Mouse (Mus musculus) midbrain, embryonic 10.5 days (tissue): Measurements from ENCODE around the gene Arf4. TPM values are rescaled to one million over a fixed set of nuclear protein-coding genes. Genes with fewer than 3 reads are reported as not detected.
"Not testable (repeated sequence)": the region's sequence is repeated elsewhere in the genome, so short reads cannot be mapped to it uniquely, and the experiment has no call there.

ENCODE experiments used
- DNase-seq: peaks from one replicate; pipeline ENCODE4 v3.0.0-alpha.2; 2017; ENCODE audit warnings: low spot score
- H3K27ac ChIP-seq: fragments of 300-500 bp; sonication (generic); replicated peaks from 2 replicates; pipeline ENCODE4 v1.5.1; 2016; ENCODE audit warnings: mild to moderate bottlenecking
- H3K27me3 ChIP-seq: fragments of 300-500 bp; sonication (generic); 2 replicates; pipeline ENCODE4 v1.6.1; 2016; ENCODE audit warnings: low read depth, mild to moderate bottlenecking; ENCODE audit not compliant: poor library complexity, severe bottlenecking
- H3K36me3 ChIP-seq: fragments of 300-500 bp; sonication (generic); 2 replicates; pipeline ENCODE4 v1.6.1; 2016; ENCODE audit warnings: mild to moderate bottlenecking, moderate library complexity
- H3K4me1 ChIP-seq: fragments of 300-500 bp; sonication (generic); 2 replicates; pipeline ENCODE4 v1.6.1; 2016
- H3K4me3 ChIP-seq: fragments of 300-500 bp; sonication (generic); 2 replicates; pipeline ENCODE4 v1.5.1; 2016; ENCODE audit warnings: mild to moderate bottlenecking, moderate library complexity
- H3K9me3 ChIP-seq: fragments of 300-500 bp; sonication (generic); replicated peaks from 2 replicates; pipeline ENCODE4 v1.6.1; 2016; ENCODE audit warnings: mild to moderate bottlenecking
- WGBS: fragments of 180-500 bp; shearing (Covaris S2); methylation state at CpG from one replicate; pipeline ENCODE4 v1.1.7; 2016; 5-methylcytosine and 5-hydroxymethylcytosine counted together
- polyA plus RNA-seq: library from polyadenylated mRNA; unstranded; fragments of >200 nt; fragmentation: Nextera tagmentation; extraction: Ambion mirVana; gene quantifications from 2 replicates; pipeline ENCODE4 v1.2.1, GENCODE M21; 2016

Arf4 gene
- polyA plus RNA-seq, 1 experiment from 2014 or later = 517 TPM

GRCm38 (mm10) chr14:26668371-26669291 is 30.8 kb downstream of the Arf4 start:
- peak; percentile 35 for DNase-seq
- Histone ChIP-seq H3K27ac (peak overlapping the region; percentile 96), H3K4me3 (peak overlapping the region; percentile 98), H3K4me1 (peaks cover 34% of the 10 kb centered on the region), H3K27me3 (no peaks in the 10 kb centered on the region), H3K9me3 (no peaks in the 10 kb centered on the region), H3K36me3 (peaks cover 28% of the 10 kb centered on the region)
- WGBS = 3% methylated on average over 73 of the region's 73 CpGs

- peaks cover 21% of the 10 kb centered on the region for H3K36me3 ChIP-seq
- peak within 1 kb of the TSS; percentile 96 for H3K27ac ChIP-seq
- H3K9me3 ChIP-seq = no peaks in the 10 kb centered on the region
- DNase-seq = peak; percentile 90
- peak within 1 kb of the TSS; percentile 98 for H3K4me3 ChIP-seq
- H3K27me3 ChIP-seq = no peaks in the 10 kb centered on the region
- WGBS = under 1% methylated on average over 70 of the region's 70 CpGs
- H3K4me1 ChIP-seq = peaks cover 34% of the 10 kb centered on the region
Observed at GRCm38 (mm10) chr14:26669292-26670073, 31.6 kb downstream of the Arf4 start, which contains the start of gene Pde12. Pde12 (minus strand) TSS chr14:26669883.

DNA sequence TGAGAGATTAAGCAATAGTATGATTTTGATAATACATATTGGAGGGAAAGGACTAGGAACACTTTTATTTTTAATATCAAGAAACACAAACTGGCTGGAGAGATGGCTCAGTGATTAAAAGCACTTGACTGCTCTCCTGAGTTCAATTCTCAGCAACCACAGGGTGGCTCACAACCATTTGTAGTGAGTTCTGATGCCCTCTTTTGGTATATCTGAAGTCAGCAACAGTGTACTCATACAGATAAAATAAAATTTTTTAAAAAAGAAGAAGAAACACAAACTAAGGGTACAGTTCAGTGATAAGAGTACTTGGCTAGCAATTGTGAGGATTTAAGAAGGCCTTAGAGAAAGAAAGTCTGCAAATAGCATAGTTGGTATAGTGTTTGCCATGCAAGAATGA is 33.1 kb downstream of the Arf4 start:
- DNase-seq = no peak
- H3K36me3 ChIP-seq = peaks cover 6% of the 10 kb centered on the region
- peaks cover 34% of the 10 kb centered on the region for H3K4me1 ChIP-seq
- H3K27ac ChIP-seq = no peak overlapping the region
- no peaks in the 10 kb centered on the region for H3K27me3 ChIP-seq
- H3K9me3 ChIP-seq = no peaks in the 10 kb centered on the region
- no peak overlapping the region; the same call in 1 of the 2 replicates for H3K4me3 ChIP-seq

- WGBS = 71% methylated on average over 17 of the region's 17 CpGs
- not testable (repeated sequence) for H3K36me3 ChIP-seq, DNase-seq, H3K4me3 ChIP-seq, H3K27me3 ChIP-seq, H3K9me3 ChIP-seq, H3K27ac ChIP-seq
- H3K4me1 ChIP-seq = peaks cover 25% of the 10 kb centered on the region
Observed at GRCm38 (mm10) chr14:26671870-26672615, 34.2 kb downstream of the Arf4 start.

- WGBS = 93% methylated on average over 2 of the region's 2 CpGs
- H3K4me3 ChIP-seq = not testable (repeated sequence)
Observed at GRCm38 (mm10) chr14:26674476-26675169, 36.7 kb downstream of the Arf4 start.

DNA sequence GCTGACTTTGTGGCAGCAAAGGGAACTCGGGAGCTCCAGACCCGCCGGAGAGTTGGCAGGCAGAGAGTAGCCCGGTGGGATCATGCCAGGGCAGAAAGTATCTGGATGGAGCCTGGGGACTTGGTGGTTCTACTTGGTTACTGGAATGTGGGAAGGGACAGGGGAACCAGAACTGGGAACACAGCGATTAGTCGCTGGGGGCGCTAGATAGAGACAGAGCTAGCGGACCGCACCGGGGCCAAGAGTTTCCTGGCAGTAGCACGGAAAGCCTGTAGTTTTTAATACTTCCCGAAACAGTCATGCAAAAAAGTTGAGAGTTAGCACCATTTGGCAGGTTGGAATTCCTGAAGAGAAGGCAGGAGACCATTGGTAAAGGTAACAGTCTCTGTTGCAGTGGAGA is 37.5 kb downstream of the Arf4 start:
- Histone ChIP-seq H3K9me3 (no peaks in the 10 kb centered on the region), H3K27me3 (no peaks in the 10 kb centered on the region), H3K4me3 (no peak overlapping the region), H3K27ac (no peak overlapping the region), H3K36me3 (no peaks in the 10 kb centered on the region), H3K4me1 (peaks cover 3% of the 10 kb centered on the region)
- WGBS = 20% methylated on average over 12 of the region's 12 CpGs
- DNase-seq = no peak

More at GRCm38 (mm10) chr14:26674476-26675169, 36.7 kb downstream of the Arf4 start:
- not testable (repeated sequence) for H3K27ac ChIP-seq, H3K9me3 ChIP-seq, DNase-seq, H3K27me3 ChIP-seq, H3K4me1 ChIP-seq, H3K36me3 ChIP-seq

DNA sequence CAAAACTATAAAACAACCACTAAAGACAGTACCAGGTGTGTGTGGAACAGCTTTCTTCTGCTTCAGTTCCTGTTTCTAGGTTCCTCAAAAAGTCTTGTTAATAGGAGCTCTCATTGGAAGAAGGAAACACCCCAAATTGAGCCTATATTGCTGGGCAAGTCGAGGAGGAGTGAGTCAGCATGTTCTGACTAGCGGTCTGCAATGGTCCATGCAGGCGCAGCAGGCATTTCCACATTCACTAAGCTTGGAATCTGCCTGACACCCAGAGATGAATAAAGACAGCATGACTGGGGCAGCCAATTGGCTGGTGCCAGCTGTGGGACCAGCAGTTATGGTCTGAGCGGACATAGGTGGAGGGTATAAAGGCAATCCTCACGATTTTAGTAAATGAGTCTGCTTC is 37.9 kb downstream of the Arf4 start:
- DNase-seq = no peak
- H3K9me3 ChIP-seq = no peaks in the 10 kb centered on the region
- H3K4me1 ChIP-seq = no peaks in the 10 kb centered on the region
- H3K27ac ChIP-seq = no peak overlapping the region
- H3K36me3 ChIP-seq = no peaks in the 10 kb centered on the region
- WGBS = 82% methylated on average over 5 of the region's 5 CpGs
- no peak overlapping the region for H3K4me3 ChIP-seq
- H3K27me3 ChIP-seq = no peaks in the 10 kb centered on the region

DNA sequence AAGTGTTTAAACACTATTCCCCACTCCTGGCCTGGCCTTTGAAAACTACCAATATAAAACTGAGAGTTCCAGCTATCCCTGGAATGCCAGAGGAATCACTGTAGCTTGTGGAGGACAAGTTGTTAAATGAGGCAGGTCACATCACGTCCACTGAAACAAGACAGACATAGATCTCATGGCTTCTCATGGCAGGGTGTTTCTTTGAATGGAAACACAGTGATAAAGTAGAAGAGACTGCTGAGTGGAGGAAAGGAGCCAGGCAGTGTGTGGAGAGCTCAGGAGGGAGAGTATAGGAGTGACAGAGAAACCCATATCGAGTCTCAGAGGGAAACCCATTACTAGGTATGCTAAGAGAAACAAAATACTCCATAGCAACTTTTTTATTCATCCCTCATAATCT is 52.9 kb downstream of the Arf4 start:
- Histone ChIP-seq H3K36me3 (no peaks in the 10 kb centered on the region), H3K9me3 (0 out of 2 replicates have a peak, but pooled peaks cover 6% of the 10 kb centered on the region), H3K4me1 (no peaks in the 10 kb centered on the region), H3K27ac (no peak overlapping the region), H3K4me3 (no peak overlapping the region), H3K27me3 (no peaks in the 10 kb centered on the region)
- WGBS = 82% methylated on average over 2 of the region's 2 CpGs
- no peak for DNase-seq

- Histone ChIP-seq H3K27me3 (no peaks in the 10 kb centered on the region), H3K27ac (no peak overlapping the region), H3K9me3 (0 out of 2 replicates have a peak, but pooled peaks cover under 1% of the 10 kb centered on the region), H3K4me1 (no peaks in the 10 kb centered on the region), H3K4me3 (no peak overlapping the region), H3K36me3 (no peaks in the 10 kb centered on the region)
- no peak for DNase-seq
- 76% methylated on average over 2 of the region's 2 CpGs for WGBS
Observed at GRCm38 (mm10) chr14:26691363-26691762, 53.5 kb downstream of the Arf4 start.

- DNase-seq = no peak
- H3K27ac ChIP-seq = no peak within 1 kb of the TSS
- H3K9me3 ChIP-seq = no peaks in the 10 kb centered on the region
- no peaks in the 10 kb centered on the region for H3K27me3 ChIP-seq
- 88% methylated on average over 3 of the region's 3 CpGs for WGBS
- H3K36me3 ChIP-seq = no peaks in the 10 kb centered on the region
- no peak within 1 kb of the TSS for H3K4me3 ChIP-seq
- H3K4me1 ChIP-seq = no peaks in the 10 kb centered on the region
Observed at GRCm38 (mm10) chr14:26692974-26693373, 55.1 kb downstream of the Arf4 start, which contains the start of gene Dnah12. Dnah12 (plus strand) TSS chr14:26693274.

DNA sequence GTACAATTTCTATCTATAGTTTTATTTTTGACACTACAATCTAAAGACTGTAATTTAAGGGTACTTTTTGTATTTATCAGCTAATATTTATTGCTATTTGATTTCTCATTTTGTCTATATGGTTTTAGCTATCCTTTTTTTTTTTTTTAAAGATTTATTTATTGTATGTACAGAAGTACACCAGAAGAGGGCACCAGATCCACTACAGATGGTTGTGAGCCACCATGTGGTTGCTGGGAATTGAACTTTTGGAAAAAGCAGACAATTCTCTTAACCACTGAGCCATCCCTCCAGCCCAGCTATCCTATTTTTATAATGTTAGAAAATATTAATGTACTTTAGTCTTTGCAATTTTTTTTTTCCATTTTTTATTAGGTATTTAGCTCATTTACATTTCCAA is 60.0 kb downstream of the Arf4 start:
- H3K36me3 ChIP-seq = no peaks in the 10 kb centered on the region
- H3K9me3 ChIP-seq = no peaks in the 10 kb centered on the region
- H3K4me3 ChIP-seq = no peak overlapping the region
- H3K27me3 ChIP-seq = no peaks in the 10 kb centered on the region
- DNase-seq = no peak
- H3K27ac ChIP-seq = no peak overlapping the region
- H3K4me1 ChIP-seq = no peaks in the 10 kb centered on the region

GRCm38 (mm10) chr14:26705246-26705645 is 67.4 kb downstream of the Arf4 start:
- H3K27me3 ChIP-seq, H3K4me1 ChIP-seq, H3K27ac ChIP-seq, H3K36me3 ChIP-seq, DNase-seq, H3K4me3 ChIP-seq, H3K9me3 ChIP-seq: not testable (repeated sequence)
- 84% methylated on average over 5 of the region's 5 CpGs for WGBS
